Mouse (Mus musculus): ENCODE measurements around the gene Pcbd1. TPM values are rescaled to one million over a fixed set of nuclear protein-coding genes. Genes with fewer than 3 reads are reported as not detected.
"Not testable (repeated sequence)": the region's sequence is repeated elsewhere in the genome, so short reads cannot be mapped to it uniquely, and the experiment has no call there.

Pcbd1 gene
- total RNA-seq, 2 experiments from 2014 or later: 0.78 to 1.4 TPM

- no peak for DNase-seq (ENCODE audit: low spot score)
- intact Hi-C loops (cut with DNase I): no loop called here
Measured at GRCm38 (mm10) chr10:61088468-61088867, 663 bp upstream of the Pcbd1 start.

DNA sequence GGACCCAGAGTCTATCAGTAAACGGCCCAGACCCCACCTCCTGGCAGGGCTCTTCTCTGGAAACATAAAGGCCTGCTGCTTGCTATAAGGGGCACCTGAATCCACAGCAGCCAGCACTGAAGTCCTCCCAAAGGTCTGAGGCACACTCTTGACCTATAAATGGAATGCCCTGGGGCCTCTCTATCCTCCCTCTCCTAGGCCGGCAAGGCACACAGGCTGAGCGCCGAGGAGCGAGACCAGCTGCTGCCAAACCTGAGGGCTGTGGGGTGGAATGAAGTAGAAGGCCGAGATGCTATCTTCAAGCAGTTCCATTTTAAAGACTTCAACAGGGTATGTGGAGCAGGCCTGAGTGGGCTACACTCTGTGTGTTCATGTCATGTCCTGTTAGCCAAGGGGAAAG, 2.7 kb downstream of the Pcbd1 start:
- intact Hi-C loops (cut with DNase I): no loop called here
- DNase-seq (ENCODE audit: low spot score): no peak

DNA sequence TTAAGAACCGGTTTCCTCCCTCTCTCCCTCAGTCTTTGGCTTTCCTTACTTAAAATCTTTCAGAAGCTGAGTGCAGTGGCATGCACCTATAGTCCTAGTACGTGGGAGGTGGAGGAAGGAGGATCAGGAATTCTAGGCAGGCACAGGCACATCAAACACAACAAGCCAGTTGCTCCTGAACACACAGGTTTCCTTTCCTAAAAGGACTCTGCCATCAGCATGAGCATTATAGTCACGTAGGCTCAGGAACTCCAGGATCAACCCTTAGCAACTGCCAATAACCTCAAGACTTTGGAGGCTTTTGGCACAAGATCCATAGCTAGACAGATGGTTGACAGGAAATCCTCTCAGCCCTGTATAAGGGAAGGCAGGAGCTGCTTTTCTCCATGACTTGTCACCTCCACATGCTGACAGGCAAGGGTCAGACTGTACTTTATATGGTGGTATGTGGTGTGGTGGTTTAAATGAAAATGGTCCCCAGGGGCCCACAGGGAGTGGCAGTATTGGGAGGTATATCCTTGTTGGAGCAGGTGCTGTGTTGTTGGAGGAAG, 14.5 kb downstream of the Pcbd1 start:
- no peak for DNase-seq (ENCODE audit: low spot score)
- intact Hi-C loops (cut with DNase I): no loop called here

- intact Hi-C loops (cut with DNase I): no loop called here
- no peak for DNase-seq (ENCODE audit: low spot score)
Measured at GRCm38 (mm10) chr10:61114246-61114720, 25.2 kb downstream of the Pcbd1 start.

DNA sequence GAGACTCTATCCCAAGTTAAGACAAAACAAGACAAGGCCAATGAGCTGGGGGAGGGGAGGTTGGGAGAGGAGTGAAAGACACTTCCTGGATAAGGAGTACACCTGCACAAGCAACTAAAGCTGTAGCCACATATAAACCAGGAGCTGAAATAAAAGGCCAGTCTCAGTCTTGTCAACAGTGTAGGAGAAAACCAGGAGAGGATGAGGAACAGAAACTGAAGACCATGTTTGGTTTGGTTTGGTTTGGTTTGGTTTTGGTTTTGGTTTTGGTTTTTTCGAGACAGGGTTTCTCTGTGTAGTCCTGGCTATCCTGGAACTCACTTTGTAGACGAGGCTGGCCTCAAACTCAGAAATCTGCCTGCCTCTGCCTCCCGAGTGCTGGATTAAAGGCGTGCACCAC, 32.6 kb downstream of the Pcbd1 start:
- intact Hi-C loops (cut with DNase I); DNase-seq (ENCODE audit: low spot score): not testable (repeated sequence)

DNA sequence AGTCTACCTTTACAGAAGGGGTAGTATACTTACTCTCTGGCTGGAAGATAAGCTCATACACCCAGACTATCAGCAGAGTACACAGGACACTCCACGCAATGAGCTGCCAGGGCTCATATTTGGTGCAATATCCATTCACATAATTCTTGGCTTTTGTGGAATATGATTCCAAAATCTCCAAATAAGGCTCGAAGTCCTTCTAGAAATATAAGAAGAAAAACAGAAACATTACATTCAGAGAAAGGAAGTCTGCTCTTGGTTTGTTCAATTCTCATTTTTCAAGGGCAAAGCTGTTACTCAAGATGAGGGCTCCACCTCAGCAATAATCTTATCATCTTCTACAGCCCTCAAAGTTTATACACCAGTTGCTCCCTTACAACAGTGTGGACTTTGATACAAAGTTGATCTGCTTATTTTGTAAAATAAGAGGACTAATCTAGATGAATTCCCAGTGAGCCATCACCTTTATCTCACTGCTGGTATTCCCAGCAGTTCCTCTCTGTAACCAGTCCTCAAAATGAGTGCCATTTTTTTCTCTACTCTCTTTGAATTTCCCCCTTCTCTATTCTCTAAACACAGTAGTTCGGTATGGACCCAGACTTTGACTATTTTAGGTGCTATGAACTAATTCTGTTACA, 34.3 kb downstream of the Pcbd1 start:
- intact Hi-C loops (cut with DNase I): no loop called here
- DNase-seq (ENCODE audit: low spot score): no peak

DNA sequence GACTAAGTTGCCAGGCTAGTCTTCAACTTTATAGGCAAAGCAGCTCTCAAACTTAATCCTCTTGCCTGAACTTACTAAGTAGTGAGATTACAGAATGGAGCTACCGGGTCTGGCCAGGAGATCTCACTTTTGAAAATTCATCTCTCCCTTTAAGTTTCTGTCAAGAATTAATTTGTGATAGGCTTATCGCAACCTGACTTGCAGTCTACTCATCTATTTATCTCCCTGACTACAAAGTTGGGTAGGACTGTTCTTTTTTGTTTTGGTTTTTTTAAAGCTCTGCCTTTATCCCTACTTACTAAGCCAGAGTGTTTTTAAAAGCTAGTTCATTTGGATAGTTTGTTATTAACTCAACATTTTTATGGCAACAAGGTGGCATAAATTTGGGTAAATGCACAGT, 35.3 kb downstream of the Pcbd1 start:
- intact Hi-C loops (cut with DNase I): no loop called here
- no peak for DNase-seq (ENCODE audit: low spot score)

- intact Hi-C loops (cut with DNase I): no loop called here
- DNase-seq (ENCODE audit: low spot score): no peak
Measured at GRCm38 (mm10) chr10:61128701-61129365, 39.7 kb downstream of the Pcbd1 start.

- intact Hi-C loops (cut with DNase I): no loop called here
- no peak for DNase-seq (ENCODE audit: low spot score)
Measured at GRCm38 (mm10) chr10:61130959-61131358, 41.8 kb downstream of the Pcbd1 start.

- DNase-seq (ENCODE audit: low spot score): no peak
Measured at GRCm38 (mm10) chr10:61134041-61134440, 44.9 kb downstream of the Pcbd1 start.

DNA sequence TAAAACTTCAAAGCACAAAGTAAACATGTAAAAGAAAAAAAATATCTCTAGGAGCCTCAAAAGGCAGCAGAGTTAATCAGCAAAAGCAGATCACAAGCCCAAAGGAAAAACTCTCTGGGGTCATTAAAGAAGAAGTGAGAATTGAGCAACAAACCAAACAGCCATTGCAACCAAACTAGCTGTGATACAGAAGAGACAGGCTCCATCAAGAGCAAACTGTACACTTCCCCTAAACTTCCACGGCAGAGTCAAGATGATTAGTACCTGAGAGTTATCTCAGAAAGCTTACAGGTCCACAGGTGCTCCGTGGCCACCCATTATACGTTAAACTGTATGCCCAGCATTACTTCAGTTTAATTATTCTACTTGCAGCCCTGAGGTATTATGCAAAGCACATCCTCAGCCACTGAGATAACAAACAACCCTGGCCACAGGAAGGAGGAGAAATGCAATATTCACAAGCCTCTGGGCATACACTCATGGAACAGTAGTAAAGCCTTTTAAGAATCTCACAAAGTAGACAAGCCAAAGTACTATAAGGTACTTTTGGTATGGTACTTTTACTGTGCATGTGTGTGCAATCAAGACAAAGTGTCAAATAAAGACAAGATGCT, 46.2 kb downstream of the Pcbd1 start:
- intact Hi-C loops (cut with DNase I): no loop called here
- no peak for DNase-seq (ENCODE audit: low spot score)

More at GRCm38 (mm10) chr10:61134041-61134440, 44.9 kb downstream of the Pcbd1 start:
- intact Hi-C loops (cut with DNase I): no loop called here

DNA sequence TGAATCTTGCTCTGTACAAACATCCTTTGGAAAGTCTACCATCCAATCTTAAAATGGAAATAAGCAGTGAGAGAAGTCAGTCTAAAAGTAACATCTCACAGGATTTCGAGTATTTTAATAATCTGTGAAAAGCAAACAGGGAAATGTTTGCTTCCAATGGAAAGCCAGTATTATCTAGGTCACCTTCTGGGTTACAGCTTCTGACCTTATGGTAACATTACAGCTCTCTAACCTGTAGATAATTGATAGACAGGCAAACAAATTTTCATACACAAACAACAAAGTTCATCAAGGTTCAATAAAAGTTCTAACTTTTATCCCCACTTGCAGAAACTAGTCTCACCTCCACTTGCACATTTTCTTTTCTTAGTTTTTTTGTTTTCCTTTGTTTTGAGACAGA, 48.4 kb downstream of the Pcbd1 start:
- intact Hi-C loops (cut with DNase I): no loop called here

GRCm38 (mm10) chr10:61143343-61143742, 54.2 kb downstream of the Pcbd1 start:
- intact Hi-C loops (cut with DNase I): no loop called here
- no peak for DNase-seq (ENCODE audit: low spot score)

More for the DNA sequence above, 48.4 kb downstream of the Pcbd1 start:
- DNase-seq (ENCODE audit: low spot score): no peak

Small RNA genes within 50 kb of the gene (microRNA-seq; reads per million reads assigned to microRNA genes)
- gene Gm44308: not detected

Other genes with a start within 250 kb of the Pcbd1 start
- 10 to 100 TPM; 14.8 to 15.1 TPM for gene Sgpl1, start 58.4 kb downstream of the Pcbd1 start, total RNA-seq (2021)
- not detected for gene Tbata, start 82.6 kb downstream of the Pcbd1 start, total RNA-seq (2021)
- 1 to 10 TPM; 1.6 to 2.4 TPM for gene Adamts14, start 184.1 kb downstream of the Pcbd1 start, total RNA-seq (2021)
- gene Prf1, start 208.5 kb downstream of the Pcbd1 start, total RNA-seq (2021): not detected